10 mouse cellular contexts compared by ENCODE assay signal in the genomic region with DNA sequence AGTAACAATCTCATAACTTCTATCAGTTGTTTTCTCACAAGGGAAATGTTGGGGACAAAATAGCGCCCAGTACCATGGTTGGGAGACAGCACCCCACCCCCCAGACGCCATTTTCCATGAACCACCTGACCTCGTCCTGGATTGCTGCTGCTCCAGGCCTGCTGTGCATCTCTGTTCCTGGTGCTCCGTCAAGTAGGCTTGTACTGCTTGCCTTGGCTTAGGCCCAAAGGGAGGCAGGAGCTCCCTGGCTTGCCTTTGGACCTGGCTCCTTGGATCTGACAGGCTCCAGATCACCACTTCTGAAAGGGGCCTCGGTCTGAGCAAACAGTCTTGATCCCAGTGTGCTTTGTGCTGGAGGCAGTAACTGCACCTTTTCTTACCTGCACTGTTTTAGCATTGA. TPM values are rescaled to one million over a fixed set of nuclear protein-coding genes. Genes with fewer than 3 reads are reported as not detected.
A peak's percentile ranks its signal among the peaks of the same experiment; 100 is the strongest.
DNase-seq lines count a peak whose midpoint lies in the region; ATAC-seq and TF ChIP-seq lines count a peak whose summit lies in the region.
"Had no signal": no experiment of that assay in that cellular context is flagged by ENCODE, and none has a peak within 500 bp of the region (broad histone marks: within the 10 kb centered on the region; RNA-seq: fewer than 3 reads in every experiment).

No protein-coding gene starts in this region.

- peaks cover 25% of the 10 kb centered on the region for H3K36me3 ChIP-seq in lung, postnatal 0 days (ENCODE audit: insufficient read depth, low read length)

- H3K27ac ChIP-seq in lung, postnatal 0 days (ENCODE audit: low read length): peak overlapping the region; percentile 69
- H3K27ac ChIP-seq: hindbrain, embryonic 14.5 days had no signal

- no peak for TF ChIP-seq CTCF in lung, postnatal 0 days (IDR thresholded peaks at IDR 0.05)

- intact Hi-C loops in heart, postnatal 10 days (cut with DNase I): no loop called here

- H3K4me2 ChIP-seq in lung, postnatal 0 days (replicated peaks; ENCODE audit: low read depth, low read length): no peak overlapping the region
- H3K4me2 ChIP-seq: hindbrain, embryonic 14.5 days; liver, embryonic 13.5 days had no signal

- no peak for TF ChIP-seq EP300 in lung, postnatal 0 days (IDR thresholded peaks at IDR 0.05)

- WGBS in lung, postnatal 0 days: 60% methylated on average over 5 of the region's 5 CpGs

- H3K4me1 ChIP-seq in lung, postnatal 0 days (ENCODE audit: insufficient read depth, low read depth, low read length): peaks cover 18% of the 10 kb centered on the region

- no peaks in the 10 kb centered on the region for H3K27me3 ChIP-seq in lung, postnatal 0 days (replicated peaks; ENCODE audit: insufficient read depth, low read length)
- H3K27me3 ChIP-seq: liver, embryonic 13.5 days had no signal

- peak; percentile 39 to 59 for DNase-seq in cerebellum, postnatal 10 days
- DNase-seq in cerebellum, adult 8-10 months: no peak
- DNase-seq in brain, adult 2 months (ENCODE audit: low read depth, low spot score): peak; percentile 58
- DNase-seq in heart, postnatal 10 days: peak; percentile 37 to 41
- peak; percentile 84 for DNase-seq in lung, postnatal 0 days (ENCODE audit: low spot score)
- DNase-seq in spleen, postnatal 4 days (ENCODE audit: low spot score in 2 of 2): no peak
- no peak for DNase-seq in layer of hippocampus, adult 9-10 months (ENCODE audit: low spot score)
- DNase-seq: liver, embryonic 13.5 days had no signal

- H3K9ac ChIP-seq in lung, postnatal 0 days (replicated peaks; ENCODE audit: low read depth): no peak overlapping the region
- H3K9ac ChIP-seq: hindbrain, embryonic 14.5 days; liver, embryonic 13.5 days had no signal

- no peaks in the 10 kb centered on the region for H3K9me3 ChIP-seq in lung, postnatal 0 days (ENCODE audit: low read length)
- H3K9me3 ChIP-seq: liver, embryonic 13.5 days had no signal

- no peak overlapping the region for H3K4me3 ChIP-seq in lung, postnatal 0 days (ENCODE audit: low read depth, low read length)
- H3K4me3 ChIP-seq: liver, embryonic 13.5 days had no signal

- peak; percentile 67 for ATAC-seq in lung, postnatal 0 days
- no peak for ATAC-seq in erythroid progenitor cell, adult 5-6 weeks (replicated peaks; ENCODE audit: low FRiP score, poor library complexity, severe bottlenecking)

RNA-seq across cellular contexts. Expression of a gene that starts 7.7 kb away (rescaled TPM):
- 10 to 100 TPM; 57.6 to 59.4 TPM for total RNA-seq in heart, postnatal 10 days (2021)
- 151 and 170 TPM in 2 replicates for polyA plus RNA-seq in lung, postnatal 0 days (2015; fragmentation: Nextera tagmentation; extraction: Ambion mirVana)
- total RNA-seq in erythroid progenitor cell, adult 5-6 weeks (2015; ENCODE audit: low replicate concordance): 35.6 and 36.4 TPM in 2 replicates
- total RNA-seq in erythroid progenitor cell, adult 5-6 weeks (2017; ENCODE audit: low replicate concordance): 21.9 and 36.6 TPM in 2 replicates

RNA-seq across cellular contexts. Expression of a gene that starts 59.4 kb away (rescaled TPM):
- total RNA-seq in heart, postnatal 10 days (2021): 10 to 100 TPM; 43.5 to 44.8 TPM
- 35.1 and 37.6 TPM in 2 replicates for polyA plus RNA-seq in lung, postnatal 0 days (2015; fragmentation: Nextera tagmentation; extraction: Ambion mirVana)
- 77.5 and 111 TPM in 2 replicates for total RNA-seq in erythroid progenitor cell, adult 5-6 weeks (2015; ENCODE audit: low replicate concordance)
- 99.6 and 190 TPM in 2 replicates for total RNA-seq in erythroid progenitor cell, adult 5-6 weeks (2017; ENCODE audit: low replicate concordance)

Comparison
In these comparisons a context has a peak if more than half of its experiments do, and no peak if none do; other contexts are left out.
1. DNase-seq: peak in cerebellum, postnatal 10 days (2 of 2), brain, adult 2 months (single experiment), heart, postnatal 10 days (2 of 2) and lung, postnatal 0 days (single experiment); none in cerebellum, adult 8-10 months (single experiment), spleen, postnatal 4 days (0 of 2) and layer of hippocampus, adult 9-10 months (single experiment).